Mouse (Mus musculus) erythroblast, adult 5-6 weeks (primary cell): ENCODE results near the gene Gcnt3. TPM values are rescaled to one million over a fixed set of nuclear protein-coding genes. Genes with fewer than 3 reads are reported as not detected.
"Not testable (repeated sequence)": the region's sequence is repeated elsewhere in the genome, so short reads cannot be mapped to it uniquely, and the experiment has no call there.

Experiments used
- ATAC-seq: replicated peaks from 2 replicates; pipeline ENCODE4 v1.8.0; 2016; ENCODE audit warnings: moderate number of reproducible peaks, mild to moderate bottlenecking, moderate TSS enrichment, inconsistent platforms; ENCODE audit not compliant: poor library complexity, low FRiP score, severe bottlenecking
- total RNA-seq, 2 experiments: library from RNA; stranded (forward) in 1 of 2; stranded (reverse) in 1 of 2; fragments of 150-400 nt in 1 of 2; fragments of 200-764, 138-1000 nt in 1 of 2; gene quantifications; 2 replicates each; pipeline versions ENCODE4 v1.2.3 to v1.2.4; 2015 to 2017; ENCODE audit warnings: low replicate concordance in 2 of 2

Gene Gcnt3
- total RNA-seq, 2 experiments from 2014 or later = not detected

DNA sequence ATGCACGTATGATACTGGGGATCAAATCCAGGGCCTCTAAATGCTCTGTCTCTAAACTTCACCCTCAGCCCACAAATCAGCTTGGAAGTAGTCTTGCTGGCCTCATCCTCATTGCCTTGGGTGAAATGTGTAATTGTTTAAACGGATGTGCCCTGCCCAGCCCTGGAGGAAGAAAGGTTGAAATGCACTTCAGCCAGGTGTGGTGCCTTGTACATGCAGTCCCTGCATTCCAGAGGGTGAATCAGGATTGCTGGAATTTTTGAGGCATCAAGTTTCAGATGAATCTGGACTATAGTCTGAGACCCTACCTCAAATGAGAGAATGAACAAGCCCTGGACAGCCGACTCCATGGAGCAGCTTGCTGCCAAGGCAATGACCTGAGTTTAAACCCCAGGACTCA lies 10.0 kb upstream of the Gcnt3 start:
- ATAC-seq = no peak

GRCm38 (mm10) chr9:70046255-70046654 lies 8.4 kb upstream of the Gcnt3 start:
- no peak for ATAC-seq

- ATAC-seq = no peak
Measured at GRCm38 (mm10) chr9:70044865-70045264, 7.0 kb upstream of the Gcnt3 start.

- ATAC-seq = no peak
Measured at GRCm38 (mm10) chr9:70042935-70043334, 5.0 kb upstream of the Gcnt3 start.

DNA sequence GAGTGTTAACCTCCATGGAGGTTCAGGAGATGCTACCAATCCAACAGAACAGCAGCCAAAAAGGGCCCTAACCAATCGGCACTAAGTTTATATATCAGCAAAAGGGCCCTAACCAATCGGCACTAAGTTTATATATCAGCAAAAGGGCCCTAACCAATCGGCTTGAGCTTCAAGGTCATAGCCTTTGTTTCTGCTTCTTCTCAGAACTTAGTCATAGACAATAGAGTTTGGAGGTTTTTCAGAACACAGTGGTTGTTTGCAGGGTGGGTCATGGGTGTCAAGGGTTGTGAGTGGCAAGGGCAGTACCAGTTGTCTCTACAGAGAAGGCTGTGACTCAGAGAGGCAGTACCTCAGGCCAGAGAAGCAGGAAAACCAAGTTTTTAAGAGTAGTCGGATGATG lies 4.2 kb upstream of the Gcnt3 start:
- no peak for ATAC-seq

DNA sequence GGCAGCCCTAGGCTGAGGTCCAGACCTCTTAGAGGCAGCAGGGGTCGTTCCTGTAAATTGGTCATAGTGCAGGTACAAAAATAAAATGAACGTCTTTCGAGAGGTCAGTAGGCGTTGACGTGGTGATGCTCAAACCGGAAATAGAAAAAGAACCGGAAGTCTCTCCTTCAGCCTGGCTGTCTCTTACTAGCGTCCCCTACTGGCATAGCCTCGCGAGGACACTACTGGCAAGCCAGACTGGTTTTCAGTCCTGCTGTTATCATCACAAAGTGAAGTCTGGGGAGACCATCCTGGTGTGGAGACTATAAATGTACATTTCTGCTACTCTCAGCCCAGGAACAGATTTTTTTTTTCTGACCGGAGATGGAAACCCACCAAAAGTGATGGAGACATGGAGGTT lies 2.7 kb upstream of the Gcnt3 start:
- ATAC-seq = no peak

- no peak for ATAC-seq
Measured at GRCm38 (mm10) chr9:70039597-70040385, 1.9 kb upstream of the Gcnt3 start.

GRCm38 (mm10) chr9:70036646-70037045 lies 1.2 kb downstream of the Gcnt3 start:
- ATAC-seq = no peak

DNA sequence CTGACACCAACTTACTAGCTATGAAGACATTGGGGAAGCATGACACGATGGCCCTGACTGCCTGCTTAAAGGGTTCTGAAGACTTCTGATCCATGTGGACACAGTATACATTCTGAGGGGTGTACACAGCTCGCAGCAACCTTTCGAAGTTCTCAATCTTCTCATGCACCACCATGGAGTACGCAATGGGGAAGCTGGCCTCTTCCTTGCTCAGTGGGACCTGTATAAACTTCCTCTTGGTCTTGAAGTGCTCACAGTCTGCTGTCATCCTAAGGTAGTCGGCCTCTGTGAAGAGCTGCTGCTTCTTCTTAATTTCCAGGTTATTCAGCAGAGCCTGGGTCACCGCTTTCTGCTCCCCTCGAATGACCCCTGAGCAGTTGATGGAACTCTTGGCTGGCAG lies 3.2 kb downstream of the Gcnt3 start:
- no peak for ATAC-seq

DNA sequence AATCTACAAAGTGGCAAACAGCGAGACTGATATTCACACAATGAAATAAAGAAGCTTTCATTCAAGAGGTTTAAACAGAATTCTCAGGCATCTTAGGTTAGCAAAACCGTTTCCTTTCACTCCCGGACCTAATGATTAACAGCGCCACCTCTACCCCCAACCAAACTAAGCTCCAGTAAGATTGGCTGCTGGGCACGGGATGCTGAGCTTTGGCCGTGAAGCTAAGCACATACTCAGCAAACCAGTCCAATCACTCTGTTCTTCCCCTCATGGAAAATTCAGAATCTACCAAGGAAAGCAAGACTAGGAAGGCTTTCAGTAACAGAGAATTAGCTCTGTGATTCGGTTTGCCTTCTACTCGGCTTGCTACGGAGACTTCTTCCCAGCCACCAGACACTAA lies 4.8 kb downstream of the Gcnt3 start:
- ATAC-seq = no peak

DNA sequence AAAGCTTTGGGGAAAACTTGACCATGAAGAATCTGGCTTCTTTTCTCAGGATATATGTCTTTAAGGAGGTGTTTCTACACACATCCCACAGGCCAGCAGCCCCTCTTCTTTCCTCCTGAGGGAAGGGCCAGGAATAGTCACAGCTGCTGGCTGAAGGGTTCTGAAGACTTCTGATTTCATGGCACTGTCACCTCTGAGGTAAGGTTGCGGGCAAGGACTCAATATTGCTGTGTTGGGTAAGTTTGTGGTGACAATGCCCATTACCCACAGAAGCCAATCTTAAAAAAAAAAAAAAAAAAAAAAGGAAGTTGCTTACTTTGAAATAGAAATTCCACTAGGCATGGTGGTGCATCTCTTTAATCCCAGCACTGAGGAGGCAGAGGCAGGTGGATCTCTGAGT lies 5.7 kb downstream of the Gcnt3 start:
- no peak for ATAC-seq

- no peak for ATAC-seq
Measured at GRCm38 (mm10) chr9:70025365-70026012, 12.4 kb downstream of the Gcnt3 start.

DNA sequence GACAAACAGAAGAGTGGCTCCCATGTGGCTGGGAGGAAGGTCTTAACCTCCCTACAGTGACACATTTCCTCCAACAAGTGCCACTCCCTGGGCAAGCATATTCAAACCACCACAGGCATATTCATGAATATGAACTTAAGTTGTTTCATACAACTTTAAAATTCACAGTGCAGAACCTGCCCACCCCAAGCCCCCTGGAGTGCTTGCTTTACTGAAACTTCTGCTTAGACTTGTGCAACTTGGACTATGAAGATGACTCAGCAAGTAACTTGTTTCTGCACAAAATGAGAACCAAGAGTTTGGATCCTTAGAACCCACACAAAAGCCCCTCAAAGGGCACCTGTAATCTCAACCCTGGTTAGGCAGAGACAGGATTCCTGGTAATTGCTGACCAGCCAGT lies 13.2 kb downstream of the Gcnt3 start:
- ATAC-seq = no peak

DNA sequence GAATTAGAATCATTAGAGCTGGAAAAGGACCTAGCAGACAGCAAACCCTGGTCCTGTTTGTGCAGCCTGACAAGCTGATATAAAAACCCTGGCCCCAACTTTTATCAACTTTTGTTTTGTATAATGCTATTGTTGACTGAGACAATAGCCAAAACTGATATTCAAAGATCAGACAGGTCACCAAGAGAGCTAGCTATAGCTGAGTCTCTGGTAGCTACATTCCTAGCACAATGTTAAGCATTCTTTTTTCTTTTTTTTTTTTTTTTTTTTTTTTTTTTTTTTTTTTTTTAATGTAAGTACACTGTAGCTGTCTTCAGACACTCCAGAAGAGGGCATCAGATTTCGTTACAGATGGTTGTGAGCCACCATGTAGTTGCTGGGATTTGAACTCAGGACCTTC lies 14.3 kb downstream of the Gcnt3 start:
- not testable (repeated sequence) for ATAC-seq

GRCm38 (mm10) chr9:70022083-70022482 lies 15.8 kb downstream of the Gcnt3 start:
- ATAC-seq = no peak

- no peak for ATAC-seq
Measured at GRCm38 (mm10) chr9:70021610-70022009, 16.3 kb downstream of the Gcnt3 start.

GRCm38 (mm10) chr9:70018879-70019278 lies 19.0 kb downstream of the Gcnt3 start:
- peak; percentile 64 for ATAC-seq

DNA sequence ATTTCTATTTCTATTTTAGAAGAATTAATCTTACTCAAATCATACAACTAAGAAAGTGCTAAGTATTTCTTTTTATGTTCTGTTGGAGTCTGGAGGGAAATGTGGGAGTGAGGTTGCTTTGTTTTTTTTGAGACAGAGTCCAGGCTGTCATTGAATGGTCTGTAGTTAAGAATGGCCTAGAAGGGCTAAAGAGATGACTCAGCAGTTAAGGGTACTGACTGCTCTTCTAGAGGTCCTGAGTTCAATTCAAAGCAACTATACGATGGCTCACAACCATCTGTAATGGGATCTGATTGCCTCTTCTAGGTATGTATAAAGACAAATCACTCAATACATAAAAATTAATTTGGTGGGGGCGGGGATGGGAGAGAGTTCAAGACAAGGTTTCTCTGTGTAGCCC lies 22.3 kb downstream of the Gcnt3 start:
- no peak for ATAC-seq

DNA sequence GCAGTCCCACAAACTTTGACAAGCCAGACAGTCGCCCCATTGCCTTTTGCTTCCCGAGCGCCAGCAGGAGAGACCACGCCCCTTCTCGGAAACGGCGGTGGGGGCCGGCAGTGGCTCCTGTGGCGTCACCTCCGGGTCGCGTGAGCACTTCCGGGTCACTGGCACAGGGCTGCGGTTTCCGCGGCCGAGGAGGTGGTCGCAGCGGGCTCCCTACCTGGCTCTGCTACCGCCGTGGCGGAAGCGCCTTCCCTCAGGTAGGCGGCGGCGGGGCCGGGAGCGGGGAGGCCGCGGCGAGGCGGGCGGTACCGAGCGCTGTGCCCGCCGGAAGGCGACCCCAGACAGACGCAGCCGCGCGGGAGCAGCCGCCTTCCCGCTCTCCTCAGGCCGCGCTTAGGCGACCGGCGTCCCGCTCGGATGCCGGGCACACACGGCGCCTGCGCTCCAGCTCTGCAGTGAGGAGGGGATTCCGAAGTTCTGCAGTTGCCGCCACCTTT lies 25.4 kb downstream of the Gcnt3 start, which contains the start of gene Gtf2a2:
Gtf2a2 (plus strand) TSS at position 143 of the 494 bp plus-strand sequence.
- ATAC-seq = peak; percentile 100

DNA sequence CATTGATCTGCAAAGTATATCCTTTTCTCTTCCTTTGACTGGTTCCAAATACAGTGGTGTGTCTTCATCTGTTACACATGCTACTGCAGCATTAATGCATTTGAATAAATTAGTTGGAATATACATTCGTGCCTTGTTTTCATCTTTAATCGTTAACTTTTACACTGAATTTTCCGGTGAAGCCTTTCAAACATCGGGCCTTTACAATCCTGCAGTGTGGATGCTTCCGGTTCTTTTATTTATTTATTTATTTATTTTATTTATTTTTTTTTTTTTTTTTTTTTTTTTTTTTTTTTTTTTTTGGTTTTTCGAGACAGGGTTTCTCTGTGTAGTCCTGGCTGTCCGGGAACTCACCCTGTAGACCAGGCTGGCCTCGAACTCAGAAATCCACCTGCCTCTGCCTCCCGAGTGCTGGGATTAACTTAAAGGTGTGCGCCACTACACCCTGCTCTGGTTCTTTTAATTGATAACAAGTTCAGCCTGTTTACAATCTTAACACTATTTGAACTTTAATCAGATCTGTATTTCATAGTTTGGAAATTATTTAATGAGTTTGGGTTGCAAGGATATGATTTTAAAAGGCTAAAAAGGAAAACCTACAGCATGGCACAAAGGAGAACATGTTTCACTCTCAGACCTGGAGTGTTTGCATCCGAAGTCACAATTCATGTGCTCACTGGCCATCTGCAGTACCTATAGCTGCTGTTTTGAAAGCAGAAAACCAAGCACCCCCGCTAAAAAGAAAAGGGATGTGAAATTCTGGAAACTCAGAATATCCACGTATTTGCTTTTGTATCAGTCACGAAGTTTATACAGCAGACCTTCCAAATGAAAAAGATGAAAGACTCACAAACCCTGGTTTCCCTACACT lies 26.1 kb downstream of the Gcnt3 start:
- peak; percentile 29; the same call in 1 of the 2 replicates for ATAC-seq
